Mouse (Mus musculus): ENCODE measurements at regions not wholly inside any gene's neighbourhood (a gene's known extent, or its start where the extent isn't known, plus 50 kb on each side); places are given as distances from the start of the nearest gene placed in this dataset.

- Histone ChIP-seq H3K27me3 (ENCODE audit: control insufficient read depth in 1 of 2, insufficient read depth in 2 of 2, low read length in 2 of 2) (peaks cover 2 to 3% of the 10 kb centered on the region in 2 experiments; a peak in 3 of 4 replicates), H3K4me1 (ENCODE audit: control insufficient read depth in 1 of 2, insufficient read depth in 2 of 2, low read length in 2 of 2) (0 out of 4 replicates have a peak, but pooled peaks cover 0 to 2% of the 10 kb centered on the region in 2 experiments), H3K9ac (ENCODE audit: control insufficient read depth, low read depth, low read length, poor library complexity, severe bottlenecking) (no peak overlapping the region), H3K27ac (ENCODE audit: control insufficient read depth, low read depth, low read length) (no peak overlapping the region), H3K36me3 (ENCODE audit: control insufficient read depth in 1 of 2, insufficient read depth in 2 of 2, low read length in 2 of 2) (no peaks in the 10 kb centered on the region), H3K79me2 (ENCODE audit: control insufficient read depth, insufficient read depth, low read length, poor library complexity) (no peaks in the 10 kb centered on the region), H3K4me3 (ENCODE audit: control insufficient read depth in 1 of 2, insufficient read depth in 1 of 2, low read depth in 2 of 2, low read length in 2 of 2) (no peak overlapping the region), H3K9me3 (replicated peaks; ENCODE audit: insufficient read depth, low read length) (no peaks in the 10 kb centered on the region)
- TF ChIP-seq RAD21 (IDR thresholded peaks at IDR 0.05; ENCODE audit: low read depth, low read length): peak; percentile 5
- no peak for TF ChIP-seq E2F4 (IDR thresholded peaks at IDR 0.05; ENCODE audit: borderline replicate concordance, low read depth, low read length)
- peak in 1 of 3 experiments; percentile 7; a peak in 1 of 6 replicates for TF ChIP-seq CTCF (IDR thresholded peaks at IDR 0.05 in 2 of 3, conservative IDR thresholded peaks at IDR 0.05 in 1 of 3; ENCODE audit: control insufficient read depth in 1 of 3, insufficient read depth in 1 of 3, low read depth in 2 of 3, low read length in 3 of 3, poor library complexity in 1 of 3, severe bottlenecking in 1 of 3)
- DNase-seq (ENCODE audit: low read depth, low spot score): no peak
Measured at GRCm38 (mm10) chr12:17106220-17106619, 70.5 kb downstream of the Kcnf1 start.

GRCm38 (mm10) chr12:17105057-17105712 is 71.5 kb downstream of the Kcnf1 start:
- TF ChIP-seq USF2 (IDR thresholded peaks at IDR 0.05; ENCODE audit: borderline replicate concordance in 1 of 2, insufficient read depth in 1 of 2, low read depth in 1 of 2, low read length in 2 of 2): no peak
- no peak for TF ChIP-seq ZMIZ1 (IDR thresholded peaks at IDR 0.05; ENCODE audit: low read depth, low read length)
- TF ChIP-seq HCFC1 (IDR thresholded peaks at IDR 0.05; ENCODE audit: low read depth, low read length): no peak
- no peak for TF ChIP-seq POLR2A (IDR thresholded peaks at IDR 0.05; ENCODE audit: control insufficient read depth in 1 of 2, insufficient read depth in 1 of 2, low read depth in 1 of 2, low read length in 2 of 2, poor library complexity in 1 of 2)
- TF ChIP-seq ZC3H11A (IDR thresholded peaks at IDR 0.05; ENCODE audit: low read depth, low read length): no peak
- TF ChIP-seq BHLHE40 (IDR thresholded peaks at IDR 0.05; ENCODE audit: borderline replicate concordance, low read depth, low read length): no peak
- no peak for TF ChIP-seq JUND (IDR thresholded peaks at IDR 0.05; ENCODE audit: low read depth, low read length)
- TF ChIP-seq POLR2AphosphoS5 (IDR thresholded peaks at IDR 0.05; ENCODE audit: borderline replicate concordance, low read depth, low read length): no peak
- TF ChIP-seq ETS1 (IDR thresholded peaks at IDR 0.05; ENCODE audit: low read depth, low read length): no peak
- no peak for TF ChIP-seq UBTF (IDR thresholded peaks at IDR 0.05; ENCODE audit: borderline replicate concordance, insufficient read depth, low read depth, low read length)
- TF ChIP-seq TAL1 (IDR thresholded peaks at IDR 0.05; ENCODE audit: low read length): no peak
- TF ChIP-seq NELFE (IDR thresholded peaks at IDR 0.05; ENCODE audit: low read depth, low read length): no peak
- no peak for TF ChIP-seq MYC (IDR thresholded peaks at IDR 0.05; ENCODE audit: low read depth, low read length)
- no peak for TF ChIP-seq NRF1 (IDR thresholded peaks at IDR 0.05; ENCODE audit: insufficient read depth, low read depth, low read length, poor library complexity, severe bottlenecking)
- TF ChIP-seq TBP (IDR thresholded peaks at IDR 0.05; ENCODE audit: low read depth, low read length): no peak
- no peaks in the 10 kb centered on the region for H3K4me1 ChIP-seq (ENCODE audit: control insufficient read depth in 1 of 2, insufficient read depth in 2 of 2, low read length in 2 of 2)
- no peaks in the 10 kb centered on the region for H3K36me3 ChIP-seq (ENCODE audit: control insufficient read depth in 1 of 2, insufficient read depth in 2 of 2, low read length in 2 of 2)
- H3K9ac ChIP-seq (ENCODE audit: control insufficient read depth, low read depth, low read length, poor library complexity, severe bottlenecking): no peak overlapping the region
- H3K4me3 ChIP-seq (ENCODE audit: control insufficient read depth in 1 of 2, insufficient read depth in 1 of 2, low read depth in 2 of 2, low read length in 2 of 2): no peak overlapping the region
- peaks cover 2 to 3% of the 10 kb centered on the region in 2 experiments; a peak in 3 of 4 replicates for H3K27me3 ChIP-seq (ENCODE audit: control insufficient read depth in 1 of 2, insufficient read depth in 2 of 2, low read length in 2 of 2)
- H3K79me2 ChIP-seq (ENCODE audit: control insufficient read depth, insufficient read depth, low read length, poor library complexity): no peaks in the 10 kb centered on the region
- DNase-seq (ENCODE audit: low read depth, low spot score): no peak
- H3K9me3 ChIP-seq (replicated peaks; ENCODE audit: insufficient read depth, low read length): no peaks in the 10 kb centered on the region
- H3K27ac ChIP-seq (ENCODE audit: control insufficient read depth, low read depth, low read length): no peak overlapping the region

Data from MEL (cell line).